32 mouse cellular contexts compared by ENCODE assay signal in the genomic region with DNA sequence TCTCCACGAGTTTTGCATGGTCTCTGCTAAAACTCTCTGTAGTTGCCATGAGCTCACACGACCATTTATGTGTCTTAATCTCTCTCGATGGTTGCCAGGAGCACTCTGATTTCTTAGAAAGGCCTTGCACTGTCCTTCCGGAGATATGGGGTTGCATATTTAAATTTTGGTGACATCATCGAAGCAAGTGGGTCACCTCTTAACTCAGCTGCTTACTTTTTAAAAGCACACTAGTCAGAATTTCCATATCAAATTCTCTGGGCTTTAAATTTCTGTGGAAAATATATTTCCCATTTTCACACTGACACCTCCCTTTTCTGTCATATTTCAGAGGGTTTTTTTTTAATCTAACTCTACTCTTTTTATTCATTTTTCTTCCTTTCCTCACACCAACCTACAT.
"Had no signal": no experiment of that assay in that cellular context is flagged by ENCODE, and none has a peak within 500 bp of the region (broad histone marks: within the 10 kb centered on the region; RNA-seq: fewer than 3 reads in every experiment).

No protein-coding gene starts in this region.

- H3K27me3 ChIP-seq: heart, embryonic 12.5 days; heart, embryonic 13.5 days; heart, embryonic 15.5 days; hindbrain, embryonic 12.5 days; hindbrain, embryonic 13.5 days; hindbrain, embryonic 15.5 days; intestine, embryonic 15.5 days; kidney, embryonic 15.5 days had no signal

- H3K4me1 ChIP-seq: heart, embryonic 12.5 days; heart, embryonic 13.5 days; heart, embryonic 15.5 days; hindbrain, embryonic 13.5 days; hindbrain, embryonic 15.5 days; intestine, embryonic 15.5 days; kidney, embryonic 15.5 days had no signal

- H3K27ac ChIP-seq: heart, embryonic 13.5 days; heart, embryonic 15.5 days; hindbrain, embryonic 10.5 days; hindbrain, embryonic 12.5 days; hindbrain, embryonic 13.5 days; hindbrain, embryonic 14.5 days; hindbrain, embryonic 15.5 days; hindbrain, postnatal 0 days; intestine, embryonic 15.5 days; kidney, embryonic 15.5 days; kidney, postnatal 0 days; layer of hippocampus, adult 2 months; left cerebral cortex, adult 2 months had no signal

- H3K9me3 ChIP-seq: heart, embryonic 12.5 days; heart, embryonic 13.5 days; heart, embryonic 15.5 days; hindbrain, embryonic 10.5 days; hindbrain, embryonic 12.5 days; hindbrain, embryonic 13.5 days; hindbrain, embryonic 15.5 days; intestine, embryonic 15.5 days; kidney, embryonic 15.5 days had no signal

- DNase-seq: heart, postnatal 14 days; heart, postnatal 36 days; heart, postnatal 4 days; kidney, adult 11 months; kidney, adult 18-20 months; kidney, adult 2 months; kidney, adult 8-10 months; kidney, adult 9 months; kidney, postnatal 10 days; kidney, postnatal 14 days; kidney, postnatal 25 days; kidney, postnatal 36 days; kidney, postnatal 4 days; layer of hippocampus, adult 9-11 months; layer of hippocampus, postnatal 36 days had no signal

- ATAC-seq: hindbrain, embryonic 16.5 days; hindbrain, postnatal 0 days; intestine, embryonic 15.5 days; intestine, embryonic 16.5 days; intestine, postnatal 0 days had no signal

- H3K9ac ChIP-seq: heart, embryonic 12.5 days; heart, embryonic 13.5 days; heart, embryonic 15.5 days; hindbrain, embryonic 12.5 days; hindbrain, embryonic 13.5 days; hindbrain, embryonic 14.5 days; hindbrain, embryonic 15.5 days; intestine, embryonic 15.5 days; kidney, embryonic 15.5 days had no signal

- H3K36me3 ChIP-seq: heart, embryonic 12.5 days; heart, embryonic 13.5 days; heart, embryonic 15.5 days; hindbrain, embryonic 12.5 days; hindbrain, embryonic 15.5 days; intestine, embryonic 15.5 days; kidney, embryonic 15.5 days had no signal

- H3K4me3 ChIP-seq: heart, embryonic 12.5 days; heart, embryonic 13.5 days; heart, embryonic 15.5 days; hindbrain, embryonic 10.5 days; hindbrain, embryonic 12.5 days; hindbrain, embryonic 13.5 days; hindbrain, embryonic 15.5 days; intestine, embryonic 15.5 days; kidney, embryonic 15.5 days; layer of hippocampus, adult 2 months; left cerebral cortex, adult 2 months had no signal

- H3K4me2 ChIP-seq: heart, embryonic 12.5 days; heart, embryonic 13.5 days; heart, embryonic 15.5 days; hindbrain, embryonic 12.5 days; hindbrain, embryonic 13.5 days; hindbrain, embryonic 14.5 days; hindbrain, embryonic 15.5 days; intestine, embryonic 15.5 days; kidney, embryonic 15.5 days had no signal
